Mouse (Mus musculus): Measurements from ENCODE around the gene Gm47841. TPM values are rescaled to one million over a fixed set of nuclear protein-coding genes. Genes with fewer than 3 reads are reported as not detected.

The Gm47841 gene
- polyA plus RNA-seq, 1 experiment from 2014 or later, result not detected

DNA sequence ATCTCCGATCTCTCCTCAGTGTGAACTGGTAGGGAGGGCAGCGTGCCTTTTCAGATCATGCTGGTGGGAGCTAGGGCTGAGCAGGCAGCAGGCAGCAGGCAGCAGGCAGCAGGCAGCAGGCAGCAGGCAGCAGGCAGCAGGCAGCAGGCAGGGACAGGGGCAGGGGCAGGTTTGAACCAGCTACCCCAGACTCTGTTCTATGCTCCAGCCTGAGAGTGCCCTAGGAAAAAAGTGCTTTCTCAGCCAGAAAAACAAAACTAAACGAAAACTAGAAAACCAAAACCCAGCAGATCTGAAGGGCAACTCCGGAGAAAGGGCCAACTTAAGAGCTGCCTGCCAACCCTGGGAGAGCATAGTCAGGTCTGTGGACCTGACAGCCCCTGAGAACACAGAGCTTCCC is 21.5 kb upstream of the Gm47841 start:
- no peak overlapping the region for H3K4me3 ChIP-seq
- 52% methylated on average over 4 of the region's 4 CpGs for WGBS
- no peaks in the 10 kb centered on the region for H3K27me3 ChIP-seq (ENCODE audit: insufficient read depth, poor library complexity, severe bottlenecking)
- peaks cover 100% of the 10 kb centered on the region for H3K4me1 ChIP-seq (replicated peaks)
- no peak for DNase-seq (ENCODE audit: low spot score)
- peak overlapping the region; percentile 89 for H3K27ac ChIP-seq
- H3K36me3 ChIP-seq, result peaks cover 25% of the 10 kb centered on the region
- H3K9me3 ChIP-seq, result no peaks in the 10 kb centered on the region

DNA sequence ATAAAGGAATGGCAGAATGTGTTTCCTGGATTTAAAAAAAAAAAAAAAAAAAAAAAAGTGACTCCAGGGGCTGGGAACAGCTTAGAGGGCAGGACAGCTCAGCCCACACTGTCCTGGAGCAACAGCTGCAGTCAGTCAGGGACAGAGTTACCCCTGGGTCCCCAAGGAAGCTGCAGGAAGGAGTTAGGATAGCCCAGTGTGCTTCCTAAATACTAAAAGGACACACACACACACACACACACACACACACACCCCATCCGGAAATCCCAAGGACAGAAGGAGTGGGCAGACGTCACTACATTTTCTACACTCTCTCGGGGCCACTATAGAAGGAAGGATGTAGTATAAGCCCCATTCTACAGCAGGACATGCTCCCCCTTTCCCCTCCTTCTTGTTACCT is 20.8 kb upstream of the Gm47841 start:
- no peak for DNase-seq (ENCODE audit: low spot score)
- peak overlapping the region; percentile 89 for H3K27ac ChIP-seq
- H3K27me3 ChIP-seq (ENCODE audit: insufficient read depth, poor library complexity, severe bottlenecking), result no peaks in the 10 kb centered on the region
- 45% methylated on average over 3 of the region's 3 CpGs for WGBS
- H3K36me3 ChIP-seq, result peaks cover 23% of the 10 kb centered on the region
- H3K9me3 ChIP-seq, result no peaks in the 10 kb centered on the region
- no peak overlapping the region for H3K4me3 ChIP-seq
- peaks cover 100% of the 10 kb centered on the region for H3K4me1 ChIP-seq (replicated peaks)

DNA sequence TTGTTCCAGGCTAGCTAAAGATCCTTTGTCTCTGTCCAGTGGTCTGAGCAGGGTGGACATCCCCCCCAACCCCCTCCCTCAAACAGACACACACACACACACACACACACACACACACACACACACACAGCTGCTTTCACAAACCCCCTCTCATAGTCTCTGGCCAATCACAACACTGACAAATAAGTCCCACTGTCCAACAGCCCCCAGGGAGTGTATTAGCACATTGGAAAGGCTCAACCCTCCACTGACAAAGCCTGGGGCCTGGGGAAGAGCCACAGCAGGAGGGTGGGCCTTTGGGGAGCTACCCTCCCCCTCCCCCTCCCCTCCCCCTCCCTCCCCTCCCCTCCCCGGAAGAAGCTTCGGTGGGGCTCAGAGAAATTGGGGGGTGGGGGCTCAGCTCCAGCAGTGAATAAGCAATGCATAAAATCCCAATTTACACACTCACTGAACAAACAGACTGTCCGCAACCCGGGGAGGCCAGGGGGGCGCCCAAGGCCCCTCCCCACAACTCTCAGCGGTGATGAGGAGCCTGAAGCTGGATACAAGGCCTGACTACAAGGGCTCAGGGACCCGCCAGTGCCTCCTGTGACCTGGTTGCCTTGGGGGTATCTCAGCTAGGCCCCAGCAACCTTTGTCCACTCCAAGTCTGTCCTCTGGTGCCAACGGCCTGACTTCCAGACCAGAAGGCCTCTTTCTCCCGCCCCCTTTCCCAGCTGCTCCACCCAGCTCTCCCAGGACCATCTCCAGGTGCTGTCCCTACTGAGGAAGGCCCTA is 19.9 kb upstream of the Gm47841 start:
- no peaks in the 10 kb centered on the region for H3K27me3 ChIP-seq (ENCODE audit: insufficient read depth, poor library complexity, severe bottlenecking)
- DNase-seq (ENCODE audit: low spot score), result peak; percentile 72
- H3K9me3 ChIP-seq, result no peaks in the 10 kb centered on the region
- H3K4me3 ChIP-seq, result peak overlapping the region; percentile 28
- peaks cover 18% of the 10 kb centered on the region for H3K36me3 ChIP-seq
- H3K4me1 ChIP-seq (replicated peaks), result peaks cover 100% of the 10 kb centered on the region
- WGBS, result 2% methylated on average over 7 of the region's 9 CpGs
- H3K27ac ChIP-seq, result peak overlapping the region; percentile 89

DNA sequence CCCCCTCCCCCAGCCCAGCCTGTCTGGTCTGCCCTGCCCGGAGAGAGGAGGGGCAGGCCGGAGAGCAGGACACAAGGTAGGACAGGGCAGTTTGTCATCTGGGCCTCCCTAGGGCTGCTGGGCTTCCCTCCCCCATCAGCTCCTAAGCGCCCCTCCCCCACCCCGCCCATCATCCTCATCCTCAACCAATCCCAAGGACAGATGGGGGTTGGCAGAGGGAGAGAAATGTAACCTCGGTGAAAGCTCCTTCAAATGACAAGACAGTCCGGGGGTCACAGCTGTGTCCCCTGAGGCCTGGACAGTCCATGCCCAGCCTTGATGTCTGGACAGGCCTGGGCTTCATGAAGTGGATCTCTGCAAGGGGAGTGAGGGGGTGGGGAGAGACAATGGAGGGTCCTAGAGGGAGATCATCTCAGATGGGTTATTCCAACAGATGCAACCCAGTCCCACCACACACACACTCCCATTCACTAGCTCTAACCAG is 19.2 kb upstream of the Gm47841 start:
- peaks cover 18% of the 10 kb centered on the region for H3K36me3 ChIP-seq
- no peaks in the 10 kb centered on the region for H3K27me3 ChIP-seq (ENCODE audit: insufficient read depth, poor library complexity, severe bottlenecking)
- H3K4me1 ChIP-seq (replicated peaks), result peaks cover 100% of the 10 kb centered on the region
- H3K4me3 ChIP-seq, result peak overlapping the region; percentile 28
- H3K9me3 ChIP-seq, result no peaks in the 10 kb centered on the region
- peak; percentile 81 for DNase-seq (ENCODE audit: low spot score)
- peak overlapping the region; percentile 89 for H3K27ac ChIP-seq
- 2% methylated on average over 5 of the region's 6 CpGs for WGBS

DNA sequence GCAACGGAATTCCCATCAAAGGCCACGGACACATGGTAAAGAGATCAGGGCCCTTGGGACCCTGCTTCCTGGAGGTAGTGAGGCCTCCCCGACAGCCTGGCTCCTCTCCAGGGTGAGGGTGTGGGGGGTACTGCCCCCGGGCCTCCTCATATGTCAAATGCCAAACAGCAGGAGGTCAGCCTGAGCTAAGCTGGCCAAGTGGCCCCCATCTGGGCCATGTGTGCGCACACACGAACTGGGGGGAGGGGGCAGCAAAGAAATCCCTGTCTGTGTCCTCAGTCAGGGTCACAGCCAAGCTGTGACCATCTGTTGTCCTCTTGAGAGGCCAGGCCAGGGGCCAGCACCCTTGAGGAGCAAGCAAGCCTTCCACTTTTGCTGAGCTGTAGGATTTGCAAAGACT is 17.9 kb upstream of the Gm47841 start:
- DNase-seq (ENCODE audit: low spot score), result peak; percentile 68
- no peaks in the 10 kb centered on the region for H3K9me3 ChIP-seq
- peaks cover 100% of the 10 kb centered on the region for H3K4me1 ChIP-seq (replicated peaks)

DNA sequence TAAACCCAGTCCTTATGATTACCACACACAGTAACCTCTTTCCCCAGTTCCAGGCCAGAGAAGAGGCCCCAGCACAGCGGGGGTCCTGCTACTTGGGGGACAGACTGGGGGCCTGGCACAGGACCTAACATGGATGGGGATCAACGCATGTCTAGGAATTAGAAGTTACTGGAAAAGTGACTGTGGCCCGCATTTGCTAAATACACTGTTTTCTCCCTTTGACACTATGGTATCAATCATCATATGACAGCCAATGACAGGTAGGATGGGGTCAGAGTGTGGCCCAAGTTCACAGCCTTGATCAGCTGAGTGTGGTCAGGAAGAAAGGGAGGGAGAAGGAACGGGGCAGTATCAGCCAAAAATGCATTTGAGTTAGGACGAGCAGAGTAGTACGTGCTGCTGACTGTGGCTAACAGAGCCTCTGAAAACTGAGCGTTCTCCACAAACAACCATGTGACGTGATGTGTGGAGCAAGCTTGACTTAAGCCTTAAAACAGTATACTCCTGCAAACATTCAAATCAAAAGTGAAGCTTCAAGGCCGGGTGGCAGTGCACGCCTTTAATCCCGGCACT is 13.2 kb upstream of the Gm47841 start:
- H3K4me3 ChIP-seq, result peak overlapping the region; percentile 32
- peaks cover 96% of the 10 kb centered on the region for H3K4me1 ChIP-seq (replicated peaks)
- H3K27me3 ChIP-seq (ENCODE audit: insufficient read depth, poor library complexity, severe bottlenecking), result peaks cover 15% of the 10 kb centered on the region
- H3K36me3 ChIP-seq, result peaks cover 35% of the 10 kb centered on the region
- 32% methylated on average over 11 of the region's 11 CpGs for WGBS
- no peak for DNase-seq (ENCODE audit: low spot score)
- H3K27ac ChIP-seq, result peak overlapping the region; percentile 88
- no peaks in the 10 kb centered on the region for H3K9me3 ChIP-seq

More for the DNA sequence above, 17.9 kb upstream of the Gm47841 start:
- H3K4me3 ChIP-seq, result peak overlapping the region; percentile 28
- peaks cover 18% of the 10 kb centered on the region for H3K36me3 ChIP-seq
- 17% methylated on average over 6 of the region's 6 CpGs for WGBS
- H3K27me3 ChIP-seq (ENCODE audit: insufficient read depth, poor library complexity, severe bottlenecking), result no peaks in the 10 kb centered on the region
- peak overlapping the region; percentile 89 for H3K27ac ChIP-seq

DNA sequence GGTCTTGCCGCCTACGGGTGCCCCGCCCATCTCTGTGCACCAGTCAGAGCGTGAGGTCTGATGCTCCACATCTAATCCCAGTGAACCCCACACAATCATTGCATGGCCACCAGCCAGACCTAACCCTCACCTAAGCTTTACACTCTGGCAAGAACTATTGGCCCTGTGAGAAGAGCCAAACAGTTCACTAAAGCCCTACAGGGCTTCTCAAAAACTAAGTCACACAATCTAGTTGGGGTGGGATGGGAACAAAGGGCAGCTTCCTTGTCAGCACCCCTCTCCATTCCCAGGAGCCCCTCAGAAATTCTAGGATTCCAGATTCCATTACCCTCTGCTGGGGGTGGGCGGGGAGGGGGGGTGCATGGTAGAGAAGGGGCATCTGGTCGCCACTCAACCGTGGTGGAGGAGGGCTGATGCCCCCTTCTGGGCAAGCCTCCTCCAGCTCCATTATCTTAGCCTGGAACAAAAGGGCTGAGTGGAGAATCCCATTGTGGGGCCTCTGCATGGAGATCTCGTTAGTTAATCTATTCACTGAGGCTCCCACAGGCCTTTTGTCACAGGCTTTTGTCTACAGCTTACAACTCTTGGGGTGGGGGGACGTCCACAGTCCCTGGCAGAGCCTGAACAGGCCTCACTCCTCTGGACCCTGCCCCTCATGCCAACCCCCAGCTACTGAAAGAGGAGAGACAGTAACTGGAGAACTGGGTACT is 12.5 kb upstream of the Gm47841 start:
- DNase-seq (ENCODE audit: low spot score), result peak; percentile 69
- Histone ChIP-seq H3K4me1 (replicated peaks) (peaks cover 94% of the 10 kb centered on the region), H3K9me3 (no peaks in the 10 kb centered on the region), H3K27ac (peak overlapping the region; percentile 88), H3K4me3 (peak overlapping the region; percentile 32), H3K36me3 (peaks cover 35% of the 10 kb centered on the region), H3K27me3 (ENCODE audit: insufficient read depth, poor library complexity, severe bottlenecking) (peaks cover 21% of the 10 kb centered on the region)
- WGBS, result 23% methylated on average over 9 of the region's 9 CpGs

DNA sequence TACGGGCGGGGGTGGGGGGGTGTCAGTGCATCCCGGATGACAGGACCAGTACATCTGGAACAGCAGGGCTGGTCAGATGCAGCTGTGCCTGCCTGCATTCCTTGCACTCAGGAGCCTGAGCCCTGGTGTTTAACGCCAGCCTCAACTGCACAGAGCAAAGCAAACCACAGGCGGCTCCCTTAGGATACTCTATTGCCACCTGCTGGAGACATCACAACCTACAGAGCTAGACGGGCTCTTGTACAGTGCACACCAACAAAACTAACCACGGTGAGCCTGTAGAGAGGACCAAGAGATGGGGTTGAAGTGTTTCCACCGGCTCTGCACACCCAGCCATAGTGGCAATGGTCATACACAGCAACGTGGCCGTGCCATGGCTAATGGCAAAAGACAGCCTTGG is 9.0 kb upstream of the Gm47841 start:
- peaks cover 47% of the 10 kb centered on the region for H3K36me3 ChIP-seq
- peak; percentile 62 for DNase-seq (ENCODE audit: low spot score)
- H3K27ac ChIP-seq, result no peak overlapping the region
- 42% methylated on average over 10 of the region's 10 CpGs for WGBS
- H3K9me3 ChIP-seq, result no peaks in the 10 kb centered on the region
- H3K4me1 ChIP-seq (replicated peaks), result peaks cover 94% of the 10 kb centered on the region
- no peak overlapping the region for H3K4me3 ChIP-seq
- peaks cover 56% of the 10 kb centered on the region for H3K27me3 ChIP-seq (ENCODE audit: insufficient read depth, poor library complexity, severe bottlenecking)

DNA sequence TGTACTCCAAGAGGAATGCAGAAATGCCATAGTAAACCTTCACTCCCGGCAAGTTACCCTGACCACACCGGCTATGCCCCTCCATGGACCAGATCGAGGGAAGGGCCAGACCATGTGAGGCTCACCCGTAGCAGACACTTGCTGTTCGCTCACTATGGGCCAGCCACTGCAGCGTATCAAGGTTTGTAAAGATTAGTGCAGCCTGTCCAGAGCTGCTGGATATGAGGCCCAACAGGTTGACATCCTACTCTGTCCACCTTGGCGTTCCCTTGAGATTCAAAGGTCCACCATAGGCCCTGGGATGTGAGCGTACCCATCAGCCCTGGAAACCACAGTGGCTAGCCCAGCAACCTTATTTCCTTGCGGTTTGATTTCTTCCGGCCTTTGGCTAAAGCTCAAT is 7.3 kb upstream of the Gm47841 start:
- Histone ChIP-seq H3K4me3 (peak overlapping the region; percentile 44; the same call in 1 of the 2 replicates), H3K9me3 (no peaks in the 10 kb centered on the region), H3K27me3 (ENCODE audit: insufficient read depth, poor library complexity, severe bottlenecking) (peaks cover 72% of the 10 kb centered on the region), H3K36me3 (peaks cover 64% of the 10 kb centered on the region), H3K27ac (no peak overlapping the region), H3K4me1 (replicated peaks) (peaks cover 86% of the 10 kb centered on the region)
- DNase-seq (ENCODE audit: low spot score), result no peak
- WGBS, result 66% methylated on average over 10 of the region's 10 CpGs

DNA sequence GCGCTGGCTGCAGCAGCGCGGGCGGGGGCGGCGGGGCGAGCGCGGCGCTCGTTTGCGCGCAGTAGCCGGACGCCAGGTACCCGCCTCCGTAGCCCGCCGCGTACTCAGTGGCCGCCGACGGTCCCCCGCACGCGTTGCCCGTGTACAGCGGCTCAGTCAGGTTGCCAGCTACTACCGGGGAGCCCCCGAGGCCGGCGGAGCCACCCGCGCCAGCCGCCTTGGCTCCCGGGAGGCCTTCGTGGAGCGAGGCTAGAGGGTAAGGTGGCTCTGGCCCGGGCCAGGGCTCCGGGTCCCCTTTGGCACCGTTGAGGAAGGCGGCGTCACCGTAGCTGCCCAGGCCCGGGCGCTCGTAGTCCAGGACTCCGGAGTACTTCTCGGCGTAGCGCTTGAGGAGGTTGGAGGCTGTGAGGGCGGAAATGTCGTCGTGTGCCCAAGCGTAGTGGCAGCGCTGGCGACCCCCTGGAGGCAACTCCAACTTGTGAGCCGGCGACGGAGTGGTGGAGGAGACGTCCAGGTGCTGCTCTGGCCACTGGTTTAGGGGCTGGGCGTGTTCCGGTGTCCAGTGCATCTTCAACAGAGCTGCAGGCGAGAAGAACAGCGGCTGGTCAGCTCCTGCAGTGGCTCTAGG is 6.7 kb upstream of the Gm47841 start:
- peak overlapping the region; percentile 83 for H3K27ac ChIP-seq
- H3K27me3 ChIP-seq (ENCODE audit: insufficient read depth, poor library complexity, severe bottlenecking), result peaks cover 78% of the 10 kb centered on the region
- peak overlapping the region; percentile 44 for H3K4me3 ChIP-seq
- DNase-seq (ENCODE audit: low spot score), result peak; percentile 59
- H3K36me3 ChIP-seq, result peaks cover 68% of the 10 kb centered on the region
- H3K4me1 ChIP-seq (replicated peaks), result peaks cover 80% of the 10 kb centered on the region
- 7% methylated on average over 64 of the region's 65 CpGs for WGBS
- no peaks in the 10 kb centered on the region for H3K9me3 ChIP-seq

DNA sequence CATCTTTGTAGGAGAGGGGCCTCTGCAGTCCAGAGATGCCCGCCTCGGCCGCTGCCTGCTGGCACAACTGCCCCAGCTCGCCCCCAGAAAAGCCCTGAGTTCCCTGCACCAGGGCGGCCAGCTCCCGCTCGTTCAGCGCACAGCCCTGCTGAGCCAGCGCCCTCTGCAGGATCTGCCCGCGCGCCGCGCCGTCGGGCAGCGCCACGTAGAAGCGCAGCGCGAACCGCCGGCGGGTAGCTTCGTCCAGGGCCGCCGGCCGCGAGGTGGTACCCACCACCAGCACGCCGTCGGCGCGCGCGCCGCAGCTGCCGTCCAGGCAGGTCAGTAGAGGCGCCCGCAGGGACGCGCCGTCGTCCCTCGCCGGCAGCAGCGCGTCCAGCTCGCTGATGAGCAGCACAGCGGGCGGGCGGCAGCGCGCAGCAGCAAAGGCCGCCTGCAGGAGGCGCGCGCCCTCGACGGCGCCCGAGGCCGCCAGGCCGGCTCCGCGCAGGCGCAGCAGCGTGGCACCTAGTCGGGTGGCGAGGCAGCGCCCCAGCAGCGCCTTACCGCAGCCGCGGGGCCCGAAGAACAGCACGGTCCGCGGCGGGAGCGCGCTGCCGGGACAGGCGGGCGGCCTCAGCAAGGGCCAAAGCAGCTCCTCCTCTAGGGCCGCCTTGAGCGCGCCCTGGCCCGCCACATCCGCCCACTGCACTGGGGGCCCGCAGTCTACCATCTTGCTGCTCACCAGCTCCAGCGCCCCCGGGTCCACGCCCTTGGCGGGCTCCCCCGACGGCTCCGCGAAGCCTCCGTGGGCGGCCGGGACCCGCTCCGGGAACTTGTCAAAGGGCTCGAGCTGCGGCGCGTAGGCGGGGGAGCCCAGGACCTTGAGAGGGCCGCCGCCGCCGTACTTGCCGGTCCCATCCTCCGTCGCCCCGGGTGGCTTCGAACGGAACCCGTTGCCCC is 5.6 kb upstream of the Gm47841 start:
- WGBS, result 16% methylated on average over 120 of the region's 120 CpGs
- DNase-seq (ENCODE audit: low spot score), result peak; percentile 66
- Histone ChIP-seq H3K4me1 (replicated peaks) (peaks cover 78% of the 10 kb centered on the region), H3K9me3 (no peaks in the 10 kb centered on the region), H3K27ac (peak overlapping the region; percentile 83), H3K27me3 (ENCODE audit: insufficient read depth, poor library complexity, severe bottlenecking) (peaks cover 84% of the 10 kb centered on the region), H3K36me3 (peaks cover 64% of the 10 kb centered on the region), H3K4me3 (peak overlapping the region; percentile 44)

DNA sequence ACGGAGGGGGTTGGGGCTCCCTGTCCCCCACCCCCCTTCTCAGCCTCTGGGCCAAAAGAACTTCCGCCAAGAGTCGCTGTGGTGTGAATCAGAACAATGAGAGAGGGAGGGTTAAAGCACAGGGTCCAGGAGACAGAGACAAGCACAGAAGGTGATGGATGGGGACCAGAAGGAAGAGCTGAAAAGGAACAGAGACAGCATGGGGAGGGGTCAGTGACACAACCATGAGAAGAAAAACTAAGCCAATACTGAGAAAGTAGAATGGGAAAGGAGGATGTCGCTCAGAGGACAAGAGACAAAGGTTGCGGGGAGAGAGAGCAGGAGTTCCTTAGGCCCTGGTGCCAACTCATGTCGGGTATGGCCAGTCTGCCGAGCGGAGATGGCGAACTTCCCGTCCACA is 4.7 kb upstream of the Gm47841 start:
- Histone ChIP-seq H3K4me1 (replicated peaks) (peaks cover 78% of the 10 kb centered on the region), H3K9me3 (no peaks in the 10 kb centered on the region), H3K27me3 (ENCODE audit: insufficient read depth, poor library complexity, severe bottlenecking) (peaks cover 93% of the 10 kb centered on the region), H3K4me3 (0 out of 2 replicates have a peak overlapping the region, but pooled peaks have one; percentile 44), H3K27ac (peak overlapping the region; percentile 83), H3K36me3 (peaks cover 55% of the 10 kb centered on the region)
- DNase-seq (ENCODE audit: low spot score), result peak; percentile 53
- WGBS, result 24% methylated on average over 10 of the region's 10 CpGs
